Mouse (Mus musculus) thymus, adult 2 months (tissue): ENCODE measurements at regions not wholly inside any gene's neighbourhood (a gene's known extent, or its start where the extent isn't known, plus 50 kb on each side); places are given as distances from the start of the nearest gene placed in this dataset.

Experiments
- CTCF ChIP-seq: fragments of 200-500 bp; IDR thresholded peaks from 2 replicates; pipeline ENCODE4 v1.5.1; 2012; ENCODE audit warnings: mild to moderate bottlenecking, control low read depth, low read length, moderate library complexity, borderline replicate concordance; ENCODE audit not compliant: control insufficient read depth, poor library complexity, insufficient read depth; ENCODE audit errors: extremely low read depth
- POLR2A ChIP-seq: fragments of 200-500 bp; IDR thresholded peaks from 2 replicates; pipeline ENCODE4 v1.6.1; 2012; ENCODE audit warnings: mild to moderate bottlenecking, low read length, control low read depth, moderate library complexity; ENCODE audit not compliant: control insufficient read depth, poor library complexity, insufficient read depth; ENCODE audit errors: extremely low read depth

GRCm38 (mm10) chr6:147699449-147699848 lies 223.8 kb downstream of the Ccdc91 start:
- TF ChIP-seq CTCF (no peak), POLR2A (no peak)
